Mouse (Mus musculus): ENCODE data around the gene Luc7l. TPM values are rescaled to one million over a fixed set of nuclear protein-coding genes. Genes with fewer than 3 reads are reported as not detected.

Luc7l gene
- 10 to 100 TPM; 34.7 to 38.0 TPM for total RNA-seq (2023)

GRCm38 (mm10) chr17:26252539-26253251, at the start of gene Luc7l:
Gene Luc7l, plus strand, starts transcription at chr17:26252896.

GRCm38 (mm10) chr17:26207686-26208085, 45.0 kb upstream of the Luc7l start, which contains the start of gene Arhgdig:
Gene Arhgdig, minus strand, starts transcription at chr17:26207786.

DNA sequence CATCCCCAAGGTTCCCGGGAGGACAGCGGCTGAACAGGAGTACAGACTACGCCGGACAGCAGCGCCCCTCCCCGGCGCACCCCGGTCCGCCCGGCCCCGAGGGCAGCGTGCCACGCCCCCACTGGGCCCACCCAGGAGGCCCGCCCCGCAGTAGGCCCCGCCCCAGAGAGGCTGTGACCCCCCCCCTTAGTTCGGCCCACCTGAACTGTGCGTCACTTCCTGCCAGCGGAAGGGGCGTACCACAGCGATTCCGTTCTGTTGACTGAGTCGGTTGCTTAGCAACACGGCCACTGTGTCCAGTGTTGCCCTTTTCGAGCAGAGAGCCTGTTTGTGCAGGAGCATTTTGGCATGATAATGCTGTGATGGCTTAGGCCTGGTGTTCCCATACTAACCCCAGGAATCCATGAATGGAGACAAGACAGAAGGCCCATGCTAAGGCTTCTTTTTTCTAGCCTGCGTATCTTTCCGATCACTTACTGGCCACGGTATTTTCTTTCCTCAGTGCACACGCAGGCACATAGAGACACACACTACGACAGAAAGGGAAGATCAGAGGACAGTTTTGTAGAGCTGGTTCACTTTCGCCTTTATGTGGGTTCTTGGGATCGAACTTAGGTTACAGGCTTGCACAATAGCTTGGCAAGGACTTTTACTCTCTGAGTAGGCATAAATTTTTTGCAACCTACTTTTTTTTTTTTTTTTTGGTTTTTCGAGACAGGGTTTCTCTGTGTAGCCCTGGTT, 8.4 kb upstream of the Luc7l start, which contains the start of gene Fam234a:
Fam234a (minus strand) TSS at position 142 of the 741 bp plus-strand sequence.

Other genes starting within 250 kb of the Luc7l start
- gene Rab11fip3, start 183.3 kb upstream of the Luc7l start, total RNA-seq (2023): 1 to 10 TPM; 1.5 to 2.1 TPM
- 1 to 10 TPM; 4.0 TPM for gene Decr2, start 162.6 kb upstream of the Luc7l start, total RNA-seq (2023)
- 1 to 10 TPM; 2.3 to 4.5 TPM for gene Nme4, start 157.3 kb upstream of the Luc7l start, total RNA-seq (2023)
- gene Tmem8, start 139.6 kb upstream of the Luc7l start, total RNA-seq (2023): 10 to 100 TPM; 59.5 to 72.0 TPM
- gene Mrpl28, start 129.4 kb upstream of the Luc7l start, total RNA-seq (2023): 10 to 100 TPM; 32.3 to 32.6 TPM
- gene Axin1, start 114.2 kb upstream of the Luc7l start, total RNA-seq (2023): 10 to 100 TPM; 39.0 to 40.7 TPM
- 1 to 10 TPM; 1.5 to 3.1 TPM for gene Pdia2, start 53.8 kb upstream of the Luc7l start, total RNA-seq (2023)
- gene Rgs11, start 49.9 kb upstream of the Luc7l start, total RNA-seq (2023): under 1 TPM in 1 of 2 experiments, not detected in 1; 0.77 TPM
- gene Arhgdig, start 45.1 kb upstream of the Luc7l start, total RNA-seq (2023): under 1 TPM in 1 of 2 experiments, not detected in 1; 0.58 TPM
- gene Fam234a, start 8.7 kb upstream of the Luc7l start, total RNA-seq (2023): 10 to 100 TPM; 69.6 TPM
- 10 to 100 TPM; 12.5 to 16.5 TPM for gene Neurl1b, start 161.9 kb downstream of the Luc7l start, total RNA-seq (2023)

All from neutrophil, adult 59 days (primary cell).